Mouse (Mus musculus): ENCODE data around the gene Mafk. TPM values are rescaled to one million over a fixed set of nuclear protein-coding genes. Genes with fewer than 3 reads are reported as not detected.

The Mafk gene
- polyA plus RNA-seq, 1 experiment from 2014 or later, result 22.3 TPM

GRCm38 (mm10) chr5:139818801-139819200 lies 27.5 kb downstream of the Mafk start:
- Histone ChIP-seq H3K79me2 (ENCODE audit: inconsistent target) (no peaks in the 10 kb centered on the region), H3K27ac (no peak overlapping the region), H3K4me3 (ENCODE audit: inconsistent target) (no peak overlapping the region), H3K36me3 (ENCODE audit: inconsistent target) (peaks cover 22% of the 10 kb centered on the region)
- WGBS (ENCODE audit: missing documents), result 39% methylated on average over 4 of the region's 4 CpGs

GRCm38 (mm10) chr5:139819538-139820181 lies 28.3 kb downstream of the Mafk start, which contains the start of gene Tmem184a:
Gene Tmem184a (minus strand): TSS chr5:139819917.
- Histone ChIP-seq H3K36me3 (ENCODE audit: inconsistent target) (peaks cover 28% of the 10 kb centered on the region), H3K27ac (no peak within 1 kb of the TSS), H3K4me3 (ENCODE audit: inconsistent target) (no peak within 1 kb of the TSS), H3K79me2 (ENCODE audit: inconsistent target) (no peaks in the 10 kb centered on the region)
- 91% methylated on average over 9 of the region's 9 CpGs for WGBS (ENCODE audit: missing documents)

- Histone ChIP-seq H3K79me2 (ENCODE audit: inconsistent target) (peaks cover 15% of the 10 kb centered on the region), H3K4me3 (ENCODE audit: inconsistent target) (no peak overlapping the region), H3K36me3 (ENCODE audit: inconsistent target) (peaks cover 28% of the 10 kb centered on the region), H3K27ac (no peak overlapping the region)
- WGBS (ENCODE audit: missing documents), result 92% methylated on average over 12 of the region's 12 CpGs
These were observed 30.4 kb downstream of the Mafk start for GRCm38 (mm10) chr5:139821466-139822459.

- H3K4me3 ChIP-seq (ENCODE audit: inconsistent target), result no peak overlapping the region
- H3K79me2 ChIP-seq (ENCODE audit: inconsistent target), result peaks cover 15% of the 10 kb centered on the region
- no peak overlapping the region for H3K27ac ChIP-seq
- H3K36me3 ChIP-seq (ENCODE audit: inconsistent target), result peaks cover 28% of the 10 kb centered on the region
- 95% methylated on average over 10 of the region's 10 CpGs for WGBS (ENCODE audit: missing documents)
These were observed 33.2 kb downstream of the Mafk start for GRCm38 (mm10) chr5:139824531-139824930.

- Histone ChIP-seq H3K79me2 (ENCODE audit: inconsistent target) (peaks cover 15% of the 10 kb centered on the region), H3K4me3 (ENCODE audit: inconsistent target) (peak overlapping the region; percentile 98), H3K27ac (peak overlapping the region; percentile 47), H3K36me3 (ENCODE audit: inconsistent target) (peaks cover 28% of the 10 kb centered on the region)
- 39% methylated on average over 11 of the region's 11 CpGs for WGBS (ENCODE audit: missing documents)
These were observed 34.6 kb downstream of the Mafk start for GRCm38 (mm10) chr5:139825947-139826346.

- Histone ChIP-seq H3K27ac (peak within 1 kb of the TSS; percentile 47), H3K79me2 (ENCODE audit: inconsistent target) (peaks cover 15% of the 10 kb centered on the region), H3K4me3 (ENCODE audit: inconsistent target) (peak within 1 kb of the TSS; percentile 98), H3K36me3 (ENCODE audit: inconsistent target) (peaks cover 28% of the 10 kb centered on the region)
- WGBS (ENCODE audit: missing documents), result 2% methylated on average over 43 of the region's 43 CpGs
These were observed 35.2 kb downstream of the Mafk start, which contains the start of the genes Gm26938 and Psmg3 for GRCm38 (mm10) chr5:139826357-139827055. Gene Gm26938 (minus strand): TSS chr5:139826407. Gene Psmg3 (minus strand): TSS chr5:139826885.

GRCm38 (mm10) chr5:139827593-139827992 lies 36.3 kb downstream of the Mafk start:
- H3K79me2 ChIP-seq (ENCODE audit: inconsistent target), result peaks cover 15% of the 10 kb centered on the region
- WGBS (ENCODE audit: missing documents), result 100% methylated on average over 1 of the region's 1 CpGs
- H3K27ac ChIP-seq, result no peak overlapping the region
- peaks cover 18% of the 10 kb centered on the region for H3K36me3 ChIP-seq (ENCODE audit: inconsistent target)
- H3K4me3 ChIP-seq (ENCODE audit: inconsistent target), result no peak overlapping the region

GRCm38 (mm10) chr5:139829384-139829783 lies 38.1 kb downstream of the Mafk start:
- whole genome bisulfite sequencing (ENCODE audit: missing documents), result 83% methylated on average over 13 of the region's 13 CpGs
- Histone ChIP-seq H3K4me3 (ENCODE audit: inconsistent target) (no peak overlapping the region), H3K27ac (no peak overlapping the region), H3K79me2 (ENCODE audit: inconsistent target) (peaks cover 15% of the 10 kb centered on the region), H3K36me3 (ENCODE audit: inconsistent target) (0 out of 2 replicates have a peak, but pooled peaks cover 3% of the 10 kb centered on the region)

- Histone ChIP-seq H3K4me3 (ENCODE audit: inconsistent target) (peak overlapping the region; percentile 3; the same call in 1 of the 2 replicates), H3K36me3 (ENCODE audit: inconsistent target) (no peaks in the 10 kb centered on the region), H3K27ac (no peak overlapping the region), H3K79me2 (ENCODE audit: inconsistent target) (peaks cover 9% of the 10 kb centered on the region)
- WGBS (ENCODE audit: missing documents), result 33% methylated on average over 3 of the region's 3 CpGs
These were observed 39.4 kb downstream of the Mafk start for GRCm38 (mm10) chr5:139830734-139831133.

GRCm38 (mm10) chr5:139832125-139832524 lies 40.8 kb downstream of the Mafk start:
- Histone ChIP-seq H3K4me3 (ENCODE audit: inconsistent target) (no peak overlapping the region), H3K36me3 (ENCODE audit: inconsistent target) (no peaks in the 10 kb centered on the region), H3K79me2 (ENCODE audit: inconsistent target) (no peaks in the 10 kb centered on the region), H3K27ac (no peak overlapping the region)
- WGBS (ENCODE audit: missing documents), result 27% methylated on average over 7 of the region's 7 CpGs

GRCm38 (mm10) chr5:139835706-139836105 lies 44.4 kb downstream of the Mafk start:
- 88% methylated on average over 7 of the region's 7 CpGs for WGBS (ENCODE audit: missing documents)
- Histone ChIP-seq H3K27ac (no peak overlapping the region), H3K36me3 (ENCODE audit: inconsistent target) (no peaks in the 10 kb centered on the region), H3K79me2 (ENCODE audit: inconsistent target) (no peaks in the 10 kb centered on the region), H3K4me3 (ENCODE audit: inconsistent target) (no peak overlapping the region)

- Histone ChIP-seq H3K36me3 (ENCODE audit: inconsistent target) (no peaks in the 10 kb centered on the region), H3K4me3 (ENCODE audit: inconsistent target) (no peak overlapping the region), H3K79me2 (ENCODE audit: inconsistent target) (no peaks in the 10 kb centered on the region), H3K27ac (no peak overlapping the region)
- 25% methylated on average over 2 of the region's 2 CpGs for WGBS (ENCODE audit: missing documents)
These were observed 47.2 kb downstream of the Mafk start for GRCm38 (mm10) chr5:139838476-139838892.

GRCm38 (mm10) chr5:139839142-139839541 lies 47.8 kb downstream of the Mafk start:
- Histone ChIP-seq H3K36me3 (ENCODE audit: inconsistent target) (no peaks in the 10 kb centered on the region), H3K27ac (no peak overlapping the region), H3K79me2 (ENCODE audit: inconsistent target) (no peaks in the 10 kb centered on the region), H3K4me3 (ENCODE audit: inconsistent target) (no peak overlapping the region)
- 40% methylated on average over 3 of the region's 3 CpGs for WGBS (ENCODE audit: missing documents)

GRCm38 (mm10) chr5:139849626-139850320 lies 58.5 kb downstream of the Mafk start:
- Histone ChIP-seq H3K79me2 (ENCODE audit: inconsistent target) (no peaks in the 10 kb centered on the region), H3K36me3 (ENCODE audit: inconsistent target) (no peaks in the 10 kb centered on the region), H3K4me3 (ENCODE audit: inconsistent target) (no peak overlapping the region), H3K27ac (no peak overlapping the region)
- WGBS (ENCODE audit: missing documents), result 94% methylated on average over 9 of the region's 12 CpGs

Measured in macrophage (primary cell).